Mouse (Mus musculus) embryonic fibroblast, embryonic 13.5 days (primary cell): ENCODE results near the gene Ltbp1.

Experiments used
- CTCF ChIP-seq: IDR thresholded peaks from 2 replicates; pipeline ENCODE4 v1.5.1; 2011; ENCODE audit warnings: mild to moderate bottlenecking, control low read depth, low read length, moderate library complexity, borderline replicate concordance; ENCODE audit not compliant: insufficient read depth
- POLR2A ChIP-seq: IDR thresholded peaks from 2 replicates; pipeline ENCODE4 v1.6.1; 2011; ENCODE audit warnings: low read depth, mild to moderate bottlenecking, control low read depth, low read length, moderate library complexity

GRCm38 (mm10) chr17:75236543-75236942, 231.2 kb downstream of the Ltbp1 start:
- TF ChIP-seq CTCF: no peak
- no peak for TF ChIP-seq POLR2A
